Mouse (Mus musculus) gastrocnemius, postnatal 10 days (tissue): ENCODE data around the gene Nsa2. TPM values are rescaled to one million over a fixed set of nuclear protein-coding genes. Genes with fewer than 3 reads are reported as not detected.
A peak's percentile ranks its signal among the peaks of the same experiment; 100 is the strongest.
"Not testable (repeated sequence)": the region's sequence is repeated elsewhere in the genome, so short reads cannot be mapped to it uniquely, and the experiment has no call there.

Experiments used
- DNase-seq: peaks from one replicate; pipeline ENCODE4 v3.0.0; 2021; ENCODE audit warnings: mixed read lengths
- long read RNA-seq, 2 experiments: library from polyadenylated mRNA; stranded (forward); transcript quantifications; one replicate each; pipeline ENCODE4 v2.0.0; 2021
- total RNA-seq, 2 experiments: library from RNA; stranded (reverse); gene quantifications; 2 replicates each; pipeline ENCODE4 v1.2.3; 2021

Gene Nsa2
- 10 to 100 TPM; 77.3 to 84.0 TPM for total RNA-seq
- long read RNA-seq, experiment 1, transcript Nsa2-201 (6 exons, 2,700 nt) = major isoform, 25 of 27 reads
- long read RNA-seq, experiment 1, partial matches to known transcripts = 1 of 27 reads
- long read RNA-seq, experiment 1, other reads (novel, unspliced or antisense) = 1 of 27 reads
- long read RNA-seq, experiment 2, transcript Nsa2-201 (6 exons, 2,700 nt) = major isoform, 18 of 20 reads
- long read RNA-seq, experiment 2, partial matches to known transcripts = 2 of 20 reads
- long read RNA-seq, experiment 2, other reads (novel, unspliced or antisense) = 0 of 20 reads

DNA sequence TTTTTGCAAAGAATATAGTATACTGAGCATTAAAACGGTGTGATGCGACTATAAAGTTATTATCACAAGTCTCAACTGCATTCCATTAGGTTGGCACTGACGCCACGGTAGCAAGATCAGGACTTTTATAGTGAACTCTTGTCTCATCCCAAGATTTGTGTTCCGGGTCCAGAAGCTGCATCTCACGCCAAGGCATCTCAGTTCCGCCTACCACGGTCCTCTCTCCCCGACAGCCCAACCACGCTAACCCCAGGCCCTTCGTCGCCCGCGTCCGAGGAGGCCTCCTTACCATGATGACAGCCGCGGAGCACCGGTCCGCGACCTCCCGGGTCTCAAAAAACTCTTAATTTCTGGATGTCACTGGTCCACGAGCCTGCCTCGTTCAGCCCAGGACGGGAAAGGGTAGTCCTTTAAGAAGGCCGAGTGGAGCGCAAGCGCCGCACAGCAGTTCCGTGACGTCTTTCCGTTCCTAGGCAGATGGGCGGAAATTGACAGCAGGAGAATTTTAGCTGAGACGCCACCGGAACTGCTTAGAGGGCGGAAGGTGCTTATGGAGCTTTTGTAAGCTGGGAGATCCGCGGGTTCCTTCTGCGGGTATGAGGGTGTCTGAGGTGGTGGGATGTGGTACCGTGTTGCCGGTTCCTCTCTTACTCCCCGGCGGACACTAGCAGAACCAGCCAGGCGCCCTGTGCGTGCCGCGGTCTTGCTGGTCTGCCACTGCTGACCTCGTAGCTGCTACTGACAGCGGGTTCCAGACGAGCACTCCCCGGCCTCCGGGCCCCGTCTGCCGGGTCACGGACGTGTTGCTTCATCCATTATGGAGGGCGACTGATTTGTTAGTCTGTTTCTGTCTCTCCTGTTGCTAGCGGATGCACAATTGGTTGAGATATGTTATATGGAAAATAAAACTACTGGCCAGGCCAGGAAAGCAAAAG, at the start of gene Nsa2, which contains the start of gene Gfm2:
Nsa2 (minus strand) TSS at position 472 of the 935 bp plus-strand sequence.
Gfm2 (plus strand) TSS at position 472 of the 935 bp plus-strand sequence.
- peak; percentile 76 for DNase-seq

DNA sequence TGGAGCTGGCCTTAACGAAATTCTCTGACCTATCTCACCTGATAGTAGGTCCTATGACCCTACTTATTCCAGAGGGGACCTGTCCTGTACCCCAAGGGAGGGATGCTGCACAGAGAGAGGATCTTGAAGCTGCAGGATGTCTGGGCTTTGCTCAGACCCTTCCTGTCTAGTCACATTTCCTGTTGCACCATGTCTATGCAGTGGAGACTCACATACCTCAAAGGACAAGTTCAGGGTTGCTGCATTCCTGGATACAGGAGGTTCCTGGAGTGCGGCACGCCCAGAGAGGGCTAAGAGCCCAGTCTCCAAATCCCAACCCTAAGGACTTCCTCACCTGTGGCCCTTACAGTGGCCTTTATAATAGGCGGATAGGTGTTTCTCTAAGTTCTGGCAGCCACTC, 48.6 kb upstream of the Nsa2 start:
- DNase-seq = no peak

DNA sequence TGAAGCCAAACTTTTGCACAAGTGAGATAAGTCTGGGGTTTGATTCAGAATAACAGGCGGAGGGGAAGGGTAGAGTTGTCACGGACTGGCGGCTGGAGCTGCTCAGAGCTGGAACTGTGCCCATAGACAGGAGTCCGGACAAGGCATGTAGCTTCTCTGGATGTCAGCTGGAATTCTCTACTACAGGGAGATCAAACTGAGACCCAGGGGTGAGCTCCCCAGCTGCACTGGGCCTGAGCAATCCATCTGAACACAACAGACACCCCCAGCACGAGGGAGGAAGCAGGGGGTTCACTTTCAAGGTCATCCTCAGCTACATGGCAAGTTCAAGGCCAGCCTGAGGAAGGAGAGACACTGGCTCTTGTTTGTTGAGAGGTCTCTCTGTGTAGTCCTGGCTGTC, 46.9 kb upstream of the Nsa2 start:
- DNase-seq = no peak

DNA sequence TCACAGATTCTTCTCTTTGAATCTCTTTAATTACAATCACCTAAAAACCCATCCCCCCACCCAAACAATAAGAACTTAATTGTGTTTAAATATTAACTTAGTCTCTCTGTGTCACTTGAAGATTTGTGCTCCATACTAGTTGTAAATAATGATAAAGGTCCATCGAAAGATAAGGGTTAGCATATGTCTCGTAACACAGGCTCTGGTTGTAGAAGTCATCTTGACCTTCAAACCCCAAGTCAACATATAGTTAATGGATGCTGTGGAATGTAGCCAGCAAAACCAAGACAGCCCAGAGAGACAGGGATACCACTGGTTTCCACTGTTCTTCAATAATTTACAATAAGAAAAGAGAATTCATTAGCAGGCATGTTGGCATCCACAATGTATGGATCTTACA, 46.4 kb upstream of the Nsa2 start:
- DNase-seq = no peak

DNA sequence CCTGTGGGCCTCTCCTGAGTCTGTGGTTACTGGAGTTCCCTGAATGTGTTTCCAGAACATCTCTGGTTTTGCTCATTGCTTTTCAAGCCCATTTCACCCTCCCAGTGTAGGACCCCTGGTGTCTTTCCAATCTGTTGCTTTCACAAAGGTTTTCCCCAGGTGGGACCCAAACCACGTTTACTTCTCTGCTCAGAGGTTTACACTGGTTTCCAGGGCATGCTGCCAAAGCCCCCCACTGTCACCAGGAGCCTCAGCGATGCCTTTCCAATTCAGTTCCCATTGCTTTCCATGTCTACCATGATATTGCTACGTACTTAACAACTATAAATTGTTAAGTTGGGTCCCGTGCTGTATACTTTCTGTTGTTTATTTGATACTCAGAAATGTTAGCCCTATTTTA, 45.1 kb upstream of the Nsa2 start:
- no peak for DNase-seq

DNA sequence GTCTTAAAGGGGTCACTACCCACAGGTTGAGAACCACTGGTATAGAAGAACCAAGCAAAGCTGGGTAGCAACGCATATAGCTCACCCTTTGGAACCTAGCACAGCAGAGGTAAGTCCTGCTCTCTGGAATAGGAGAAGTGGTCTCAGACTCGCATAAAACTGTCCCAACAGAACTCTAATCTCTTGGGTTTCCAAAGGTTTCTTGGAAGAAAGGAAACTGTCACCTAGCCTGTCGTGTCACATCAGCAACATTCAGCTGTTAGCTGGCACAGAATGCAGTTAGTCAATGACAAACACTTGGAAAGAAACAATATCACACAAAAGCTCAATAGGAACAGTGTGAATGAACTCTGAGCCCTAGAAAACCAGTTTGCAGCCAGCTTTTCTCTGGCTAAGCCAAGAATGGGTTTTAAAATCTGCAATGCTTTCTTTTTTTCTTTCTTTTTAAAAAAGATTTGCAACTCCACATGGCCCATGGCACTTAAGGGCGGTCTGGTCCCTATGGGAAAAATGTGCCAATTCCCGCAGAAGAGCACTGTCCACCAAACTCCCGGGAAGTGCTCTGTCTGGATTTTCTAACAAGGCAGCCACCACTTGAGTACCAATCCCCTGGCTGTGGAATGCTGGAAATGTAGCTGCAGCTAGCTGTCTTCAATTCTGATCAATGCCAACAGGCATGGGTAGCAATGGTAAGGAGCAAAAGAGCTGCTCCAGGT, 42.5 kb upstream of the Nsa2 start:
- DNase-seq = no peak

DNA sequence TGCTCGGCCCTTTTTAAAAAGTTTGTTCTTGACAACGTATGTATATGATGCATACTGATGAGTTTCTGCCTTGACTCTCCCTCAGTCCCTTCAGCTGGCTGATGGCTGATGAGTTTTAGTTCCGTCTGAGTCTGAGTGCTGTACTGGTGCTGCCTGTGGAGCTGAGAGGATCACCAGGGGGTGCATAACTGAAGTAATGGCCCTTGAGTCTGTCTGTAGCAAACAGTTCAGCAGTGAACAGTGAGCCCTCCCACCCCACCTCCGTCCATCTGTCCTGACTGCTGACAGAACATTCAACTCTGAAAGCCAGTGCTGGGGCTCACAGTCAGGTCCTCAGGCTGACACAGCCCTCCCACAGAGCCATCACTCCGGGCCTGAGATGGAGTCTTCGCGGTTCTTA, 41.2 kb upstream of the Nsa2 start:
- DNase-seq = no peak

DNA sequence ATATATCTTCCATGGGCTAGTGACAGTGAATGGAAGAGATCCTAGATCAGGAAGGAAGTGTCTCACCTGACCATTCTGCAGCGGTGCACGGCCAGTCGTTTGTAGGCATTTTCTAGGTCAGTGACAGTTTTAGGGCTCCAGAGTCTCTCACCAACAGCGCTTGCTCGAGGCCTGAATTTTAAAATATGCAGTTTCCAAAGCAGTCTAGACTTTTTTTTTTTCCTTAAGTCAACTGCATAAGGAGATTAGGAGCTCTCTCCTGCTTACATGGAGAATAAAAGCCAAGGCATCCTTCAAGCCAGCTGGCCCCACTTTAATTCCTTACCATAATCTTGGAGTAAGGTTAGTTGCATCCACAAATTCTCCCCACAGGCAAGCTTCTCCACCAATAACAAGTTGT, 39.0 kb upstream of the Nsa2 start:
- DNase-seq = no peak

DNA sequence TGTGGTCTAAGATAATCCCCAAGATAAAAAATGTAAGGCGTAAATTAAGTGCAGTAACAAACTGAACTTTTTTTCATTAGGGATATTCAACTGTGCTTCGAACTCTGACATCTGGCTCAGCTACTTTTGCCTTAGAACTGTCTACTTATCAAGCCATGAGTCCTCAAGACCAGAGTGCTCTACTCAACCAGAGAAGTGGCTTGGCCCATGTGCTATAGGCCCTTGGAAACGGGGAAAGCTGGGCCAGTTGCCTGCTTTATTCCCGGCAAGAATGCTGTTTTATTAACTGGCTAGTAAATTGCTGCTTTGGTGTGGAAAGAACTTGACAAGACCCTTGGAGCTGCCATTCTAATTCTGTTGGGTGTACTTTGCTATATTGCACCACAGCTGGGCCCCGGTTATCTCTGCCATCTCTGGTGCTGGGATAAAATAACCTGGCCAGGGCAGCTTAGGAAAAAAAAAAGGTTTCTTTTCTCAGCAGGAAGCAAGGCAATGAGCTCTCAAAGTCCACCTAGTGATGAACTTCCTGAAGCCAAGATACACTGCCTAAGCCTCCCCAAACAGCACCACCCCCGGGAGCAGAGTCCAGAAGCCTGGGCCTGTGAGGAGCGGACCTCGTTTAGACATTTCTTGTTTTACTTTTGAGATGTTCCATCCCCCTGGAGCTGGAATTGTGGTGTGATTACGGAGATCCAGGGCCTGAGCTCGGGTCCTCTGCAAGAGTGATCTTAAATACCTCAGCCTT, 38.0 kb upstream of the Nsa2 start:
- no peak for DNase-seq

DNA sequence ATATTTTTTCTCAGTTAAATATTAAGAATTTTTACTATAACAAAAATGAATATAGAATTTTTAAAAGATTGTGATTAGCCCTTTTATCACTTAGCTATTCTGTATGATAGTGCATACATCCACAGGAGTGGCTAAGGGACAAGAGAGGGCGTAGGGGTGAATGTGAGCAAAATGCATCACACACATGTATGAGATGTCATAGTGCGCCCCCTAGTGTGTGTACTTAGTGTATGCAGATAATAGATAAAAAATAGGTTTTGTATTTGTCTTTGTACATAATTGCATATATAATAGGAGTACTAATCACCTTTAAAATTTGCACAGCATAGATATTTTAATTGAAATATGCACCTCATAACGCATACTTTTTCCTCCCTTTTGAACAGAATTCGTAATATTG, 8.1 kb upstream of the Nsa2 start:
- peak; percentile 39 for DNase-seq

DNA sequence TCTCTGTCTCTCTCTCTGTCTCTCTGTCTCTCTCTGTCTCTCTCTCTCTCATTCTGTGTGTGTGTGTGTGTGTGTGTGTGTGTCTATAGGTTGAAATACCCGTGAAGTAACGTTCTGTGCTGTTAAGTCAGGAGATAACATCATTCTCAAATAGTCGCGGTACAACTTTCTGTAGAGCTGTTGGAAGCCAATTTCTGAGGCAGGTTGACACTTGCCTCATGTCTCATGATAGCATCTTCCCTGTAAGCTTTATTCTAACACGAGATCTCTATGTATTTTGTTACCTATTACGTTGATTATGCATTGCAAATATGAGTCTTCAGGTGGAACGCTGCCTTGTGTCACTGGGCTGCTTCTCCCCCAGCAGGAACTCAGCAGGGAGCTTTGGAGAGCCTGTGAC, 4.6 kb upstream of the Nsa2 start:
- no peak for DNase-seq

DNA sequence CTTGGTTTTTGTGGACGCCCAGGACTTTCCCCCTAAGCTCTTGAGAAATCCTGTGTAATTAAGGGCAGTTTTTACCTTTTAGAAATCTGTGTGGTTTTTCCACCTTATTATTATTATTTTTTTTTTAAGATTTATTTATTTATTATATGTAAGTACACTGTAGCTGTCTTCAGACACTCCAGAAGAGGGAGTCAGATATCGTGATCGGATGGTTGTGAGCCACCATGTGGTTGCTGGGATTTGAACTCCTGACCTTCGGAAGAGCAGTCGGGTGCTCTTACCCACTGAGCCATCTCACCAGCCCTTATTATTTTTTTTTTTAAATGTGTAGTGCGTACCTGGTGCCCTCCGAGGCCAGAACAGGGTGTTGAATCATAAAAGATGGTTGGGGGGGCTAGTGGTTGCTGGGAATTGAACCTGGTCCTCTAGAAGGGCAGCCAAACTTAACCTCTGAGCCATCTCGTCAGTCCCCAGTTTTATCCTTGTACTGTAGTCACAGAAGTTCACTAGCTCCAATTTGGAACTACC, 731 bp upstream of the Nsa2 start:
- not testable (repeated sequence) for DNase-seq

DNA sequence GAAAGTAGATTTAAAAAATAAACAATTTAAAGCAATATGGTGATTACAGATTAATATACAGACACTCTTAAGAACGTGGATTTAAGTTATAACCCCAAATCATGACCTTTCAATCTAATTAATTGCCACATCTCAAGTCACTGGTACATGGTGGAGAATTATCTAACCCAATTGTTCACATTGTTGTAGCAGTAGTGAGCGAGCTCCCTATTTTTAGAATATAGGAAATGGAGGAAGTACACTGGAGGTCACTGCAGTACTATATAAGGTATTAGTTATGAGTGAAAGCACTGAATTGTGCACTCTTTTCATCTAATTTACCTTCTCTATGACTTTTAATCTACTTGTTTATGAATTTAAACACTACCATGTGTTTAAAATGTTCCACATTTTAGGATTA, 7.3 kb downstream of the Nsa2 start:
- not testable (repeated sequence) for DNase-seq

DNA sequence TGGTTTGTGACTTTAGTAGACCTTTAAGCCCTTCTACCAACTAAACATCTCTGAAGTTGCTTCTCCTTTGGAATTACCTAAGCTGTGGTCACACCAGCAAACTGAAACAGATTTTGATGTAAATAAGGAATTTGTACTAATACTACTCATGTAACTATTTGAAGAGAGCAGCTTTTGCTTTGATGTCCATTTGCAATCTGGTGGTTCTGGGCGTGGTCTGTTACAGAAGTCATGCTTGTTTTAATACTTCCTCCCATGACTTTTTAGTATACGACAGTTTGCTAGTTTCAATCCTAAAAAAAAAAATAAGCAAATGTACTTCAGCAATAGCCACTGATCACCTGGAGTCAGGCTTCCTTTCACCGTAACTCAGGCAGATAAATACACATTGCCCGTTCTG, 8.1 kb downstream of the Nsa2 start:
- not testable (repeated sequence) for DNase-seq

DNA sequence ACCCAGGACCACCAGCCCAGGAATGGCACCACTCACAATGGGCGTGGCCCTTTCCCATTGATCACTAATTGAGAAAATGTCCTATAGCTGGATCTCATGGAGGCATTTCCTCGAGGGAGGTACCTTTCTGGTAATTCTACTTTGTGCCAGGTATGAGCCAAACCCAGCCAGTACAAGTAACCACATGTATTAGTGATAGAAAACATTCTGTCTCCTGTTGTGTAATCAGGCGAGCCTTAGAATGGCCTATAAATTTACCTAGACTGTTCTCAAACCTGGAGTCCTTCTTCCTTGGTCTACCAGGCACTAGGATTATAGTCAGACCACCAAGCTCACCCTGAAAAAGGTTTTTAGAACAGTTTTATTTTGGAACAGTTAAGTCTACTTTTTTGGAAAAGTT, 16.4 kb downstream of the Nsa2 start:
- no peak for DNase-seq

DNA sequence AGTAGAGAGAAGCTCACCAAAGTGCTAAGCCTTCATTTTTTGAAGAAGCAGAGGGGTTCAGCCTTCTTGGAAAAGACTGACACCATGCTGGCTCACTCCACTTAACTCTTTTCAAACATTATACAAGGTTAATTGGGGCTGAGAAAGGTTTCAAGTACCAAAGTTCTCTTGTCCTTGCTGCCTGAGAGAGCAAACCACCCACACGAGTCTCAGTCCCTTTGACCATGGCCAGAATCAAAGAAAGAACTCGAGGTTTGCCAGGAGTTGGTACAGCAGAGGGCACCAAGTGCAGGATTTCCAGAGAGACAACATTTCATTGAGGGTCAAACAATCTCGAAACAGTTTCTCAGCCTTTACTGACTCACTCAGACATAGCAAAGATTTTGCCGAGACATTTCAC, 28.7 kb downstream of the Nsa2 start:
- DNase-seq = no peak

DNA sequence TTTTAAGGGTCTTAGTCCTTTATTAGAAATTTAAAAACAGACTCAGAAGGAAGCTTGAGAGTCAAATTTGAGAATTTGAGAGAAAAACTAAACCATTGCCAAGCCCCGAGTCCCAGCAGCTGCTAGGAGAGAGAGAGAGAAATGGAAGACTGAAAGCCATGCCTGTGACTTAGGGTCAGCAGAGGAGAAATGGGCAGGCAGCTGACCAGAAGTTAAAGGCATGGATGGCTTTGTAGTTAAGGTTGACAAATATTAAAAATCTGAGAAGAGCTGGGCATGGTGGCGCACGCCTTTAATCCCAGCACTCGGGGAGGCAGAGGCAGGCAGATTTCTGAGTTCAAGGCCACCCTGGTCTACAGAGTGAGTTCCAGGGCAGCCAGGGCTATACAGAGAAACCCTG, 30.0 kb downstream of the Nsa2 start:
- not testable (repeated sequence) for DNase-seq

DNA sequence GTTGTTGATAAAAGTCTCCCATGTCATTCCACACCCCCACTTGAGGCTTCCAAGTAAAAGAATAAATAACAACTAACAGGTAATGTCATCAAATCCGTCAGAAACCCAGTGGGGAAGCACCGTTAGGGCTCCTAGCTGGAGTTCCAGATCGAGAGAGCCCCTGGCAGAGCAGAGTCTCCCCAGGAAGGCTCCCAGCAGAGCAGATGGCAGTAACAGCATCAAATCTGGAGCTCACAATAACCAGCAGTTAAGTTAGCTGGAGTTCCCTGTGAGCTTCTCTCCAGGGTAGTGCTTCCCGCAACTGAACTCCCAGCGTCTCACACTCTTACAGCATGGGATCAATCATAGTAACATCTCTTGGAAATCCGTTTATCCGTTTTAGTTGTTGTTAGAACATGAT, 32.7 kb downstream of the Nsa2 start:
- DNase-seq = no peak

DNA sequence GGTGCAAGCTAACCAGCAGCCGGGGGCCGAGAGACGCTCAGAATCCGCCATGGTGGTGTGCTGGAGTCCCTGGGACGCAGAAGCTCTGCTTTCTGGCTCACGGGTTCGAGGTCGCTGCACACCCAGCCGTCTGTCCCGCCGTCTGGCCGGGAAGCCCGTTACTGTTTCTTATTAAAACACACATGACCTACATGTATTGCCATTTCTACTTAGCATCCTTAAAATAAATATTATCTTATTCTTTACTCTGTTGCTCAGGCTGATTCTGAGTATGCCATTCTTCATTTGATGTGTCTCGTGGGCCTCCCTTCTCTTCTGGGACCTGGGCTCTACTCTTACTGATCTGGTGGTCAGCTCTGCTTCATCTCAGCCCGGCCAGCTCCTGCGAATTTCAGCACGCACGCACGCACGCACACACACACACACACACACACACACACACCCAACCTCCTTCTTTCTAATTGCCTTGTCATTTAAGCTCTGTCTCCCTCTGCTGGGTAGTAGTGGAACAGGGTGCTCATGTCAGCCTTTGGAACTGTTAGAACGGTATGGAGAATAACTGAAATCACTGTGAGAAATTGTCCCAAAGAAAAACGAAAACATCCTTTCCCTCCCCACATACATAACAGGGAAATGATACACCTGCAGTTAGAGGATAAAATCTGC, 38.4 kb downstream of the Nsa2 start, which contains the start of gene Gm6169:
Gm6169 (minus strand) TSS at position 51 of the 666 bp plus-strand sequence.
- DNase-seq = peak; percentile 14

DNA sequence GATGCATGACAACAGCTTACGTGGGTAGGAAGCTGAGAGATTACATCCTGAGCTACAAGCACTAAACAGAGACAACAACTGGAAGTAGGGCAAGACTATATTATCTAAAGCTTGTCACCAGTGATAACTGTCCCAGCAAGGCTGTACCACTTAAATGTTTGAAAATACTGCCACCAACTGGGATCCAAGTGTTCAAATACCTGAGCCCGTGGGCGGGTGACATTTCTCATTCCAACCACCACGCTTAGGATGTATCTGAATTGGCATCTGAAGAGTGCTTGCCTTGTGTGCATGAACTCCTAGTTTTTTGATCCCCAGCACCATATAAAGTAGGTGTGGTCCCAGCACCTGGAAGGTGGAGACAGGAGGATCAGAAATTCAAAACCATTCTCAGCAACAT, 42.0 kb downstream of the Nsa2 start:
- no peak for DNase-seq

DNA sequence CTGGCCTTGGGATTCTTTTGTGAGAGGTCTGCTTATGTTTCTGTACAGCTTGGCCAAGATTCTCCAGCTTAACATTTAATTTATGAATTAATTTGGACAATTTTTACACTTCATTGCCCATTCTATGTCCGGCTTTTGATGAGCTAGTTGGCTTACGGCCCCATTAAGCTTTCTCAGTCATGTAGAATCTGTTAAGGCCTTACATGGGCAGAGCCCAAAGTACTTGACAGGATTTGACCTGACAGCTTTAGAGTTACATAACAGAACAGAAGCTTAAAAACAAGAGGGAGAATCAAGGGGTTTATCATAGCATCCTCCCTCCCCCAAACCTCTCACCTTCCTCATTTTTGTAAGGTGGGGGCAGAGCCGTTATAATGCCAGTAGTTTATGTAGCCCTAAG, 49.6 kb downstream of the Nsa2 start:
- DNase-seq = no peak
